Mouse (Mus musculus) spleen, postnatal 10 days (tissue): ENCODE measurements around the gene Btbd11.

Experiments used
- DNase-seq, 2 experiments: peaks; one replicate each; pipeline ENCODE4 v3.0.0; 2021 to 2022; ENCODE audit warnings: low spot score in 2 of 2

The Btbd11 gene

GRCm38 (mm10) chr10:85475642-85476345 lies 89.2 kb downstream of the Btbd11 start:
- no peak for DNase-seq

- no peak for DNase-seq
Observed at GRCm38 (mm10) chr10:85479959-85480625, 93.5 kb downstream of the Btbd11 start.

- no peak for DNase-seq
Observed at GRCm38 (mm10) chr10:85481106-85481505, 94.5 kb downstream of the Btbd11 start.

GRCm38 (mm10) chr10:85482064-85482473 lies 95.5 kb downstream of the Btbd11 start:
- no peak for DNase-seq

DNA sequence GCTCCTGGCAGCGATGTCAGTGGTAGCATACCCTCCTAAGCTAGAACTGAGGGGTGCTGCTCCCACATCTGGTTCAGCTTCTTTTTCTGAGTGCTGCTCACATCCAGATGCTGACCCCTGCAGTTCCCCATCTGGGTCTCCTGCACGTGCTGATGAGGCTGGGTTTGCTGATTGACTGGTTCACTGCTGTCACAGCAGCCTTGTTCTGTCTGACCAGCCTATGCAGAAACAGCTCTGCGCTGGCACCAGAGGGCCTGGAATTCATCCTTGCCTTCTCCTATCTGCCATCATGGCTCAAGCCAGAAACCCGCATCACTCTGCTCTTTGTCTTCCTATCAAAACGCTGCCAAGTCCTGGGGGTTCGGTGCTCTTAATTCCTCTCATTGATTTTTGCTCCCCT lies 95.9 kb downstream of the Btbd11 start:
- no peak for DNase-seq

- no peak for DNase-seq
Observed at GRCm38 (mm10) chr10:85486456-85486855, 99.8 kb downstream of the Btbd11 start.

DNA sequence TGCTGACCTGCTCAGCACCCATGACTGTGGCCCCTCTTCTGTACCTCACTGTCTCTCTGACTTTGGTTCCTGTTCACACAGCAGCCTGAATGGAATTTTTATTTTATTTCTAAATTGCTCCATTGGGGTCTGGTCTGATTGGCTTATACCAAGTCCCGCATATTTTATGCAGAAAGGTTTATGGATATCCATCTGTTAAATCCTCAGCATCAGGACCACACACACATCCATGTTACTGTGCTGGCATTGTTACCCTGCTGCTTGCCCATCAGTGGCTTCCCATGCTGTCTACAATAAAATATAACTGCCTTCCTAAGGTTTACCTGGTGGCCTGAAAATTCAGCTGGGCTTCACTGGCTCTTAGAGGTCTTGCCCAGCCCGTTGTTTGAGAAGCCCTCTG lies 106.0 kb downstream of the Btbd11 start:
- no peak for DNase-seq

- no peak for DNase-seq
Observed at GRCm38 (mm10) chr10:85496358-85496757, 109.7 kb downstream of the Btbd11 start.

DNA sequence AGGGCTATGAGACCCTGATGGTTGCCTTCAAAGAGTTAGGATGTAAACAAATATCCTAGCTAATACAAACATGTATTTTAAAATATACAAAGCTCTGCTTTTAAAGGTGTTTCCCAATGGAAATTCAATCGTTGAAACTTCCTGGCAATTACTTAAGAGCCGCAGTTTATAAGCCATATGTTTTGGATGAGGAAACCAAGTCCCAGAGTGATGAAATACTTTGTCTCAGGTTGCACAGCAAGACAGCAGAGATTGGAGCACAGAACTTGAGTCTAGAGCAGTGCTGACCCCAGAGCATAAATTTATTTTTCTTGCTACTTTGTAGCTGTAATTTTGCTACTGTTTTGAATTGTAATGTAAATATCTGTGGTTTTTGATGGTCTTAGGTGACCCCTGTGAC lies 110.4 kb downstream of the Btbd11 start:
- no peak for DNase-seq

DNA sequence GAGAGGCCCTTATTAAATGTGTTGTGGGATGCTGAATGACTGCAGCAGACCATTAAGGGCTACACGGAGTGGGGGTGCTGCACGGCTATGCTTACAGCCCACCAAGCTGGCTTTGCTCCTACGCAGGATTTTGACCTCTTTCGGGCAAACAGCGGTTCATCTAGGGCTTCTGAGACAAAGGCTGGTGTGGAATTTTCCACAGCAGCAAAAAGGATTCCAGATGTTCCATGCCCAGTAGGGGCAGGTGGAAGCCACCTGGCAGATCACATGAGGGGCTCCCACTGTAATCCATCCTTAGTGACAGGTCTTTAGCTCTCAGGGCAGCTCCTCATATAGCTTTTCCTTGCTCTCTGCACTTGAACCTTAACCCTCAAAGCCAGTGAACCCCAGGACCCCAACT lies 111.3 kb downstream of the Btbd11 start:
- DNase-seq: no peak

GRCm38 (mm10) chr10:85500573-85501155 lies 114.0 kb downstream of the Btbd11 start:
- DNase-seq: no peak

GRCm38 (mm10) chr10:85501966-85502566 lies 115.5 kb downstream of the Btbd11 start:
- no peak for DNase-seq

GRCm38 (mm10) chr10:85502656-85503055 lies 116.0 kb downstream of the Btbd11 start:
- no peak for DNase-seq

DNA sequence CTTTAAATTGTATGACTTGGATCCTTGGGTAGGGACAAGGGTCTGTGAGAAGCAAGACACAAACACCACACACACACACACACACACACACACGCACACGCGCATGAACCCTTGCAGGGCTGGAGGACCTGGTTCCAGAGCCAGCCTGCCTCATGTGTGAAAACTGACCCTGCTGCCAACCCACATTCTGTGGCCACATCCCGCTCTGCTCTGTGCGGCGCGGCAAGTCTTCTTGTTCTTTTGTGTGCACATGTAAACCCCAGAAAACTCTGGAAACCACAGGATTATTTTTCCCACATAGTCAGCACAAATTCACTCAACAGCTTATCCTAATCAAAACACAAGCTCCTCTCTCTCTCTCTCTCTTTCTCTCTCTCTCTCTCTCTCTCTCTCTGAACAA lies 116.8 kb downstream of the Btbd11 start:
- DNase-seq: no peak

- DNase-seq: no peak
Observed at GRCm38 (mm10) chr10:85507270-85508050, 120.8 kb downstream of the Btbd11 start.

DNA sequence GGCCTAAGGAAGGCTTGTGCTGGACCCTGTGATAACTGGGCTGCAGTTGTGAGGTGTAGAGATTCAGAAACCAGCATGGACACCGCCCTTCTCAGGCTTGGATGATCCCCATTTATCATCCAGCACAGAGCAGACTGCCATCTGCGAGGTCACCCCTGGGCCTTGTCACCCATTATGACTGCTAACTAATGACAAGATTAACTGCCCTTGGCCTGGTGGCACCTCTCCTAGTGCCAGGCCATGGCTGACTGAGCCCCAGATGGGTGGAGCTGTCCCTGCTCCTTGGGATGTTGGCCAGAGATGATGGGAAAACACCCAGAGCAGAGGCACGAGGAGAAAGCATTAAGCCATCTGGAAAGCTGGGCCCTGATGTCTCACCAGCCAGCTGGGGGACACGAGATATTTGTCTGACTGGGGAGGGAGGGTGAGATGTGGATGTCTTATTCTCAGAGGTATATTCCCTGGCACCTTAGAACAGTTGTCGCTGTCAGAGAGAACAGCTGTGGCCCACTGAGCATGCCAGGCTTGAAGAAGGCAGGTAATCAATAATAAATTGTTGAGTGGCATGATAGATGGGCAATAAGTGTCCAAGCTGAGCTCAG lies 121.7 kb downstream of the Btbd11 start:
- DNase-seq: no peak

GRCm38 (mm10) chr10:85509000-85509399 lies 122.4 kb downstream of the Btbd11 start:
- no peak for DNase-seq

DNA sequence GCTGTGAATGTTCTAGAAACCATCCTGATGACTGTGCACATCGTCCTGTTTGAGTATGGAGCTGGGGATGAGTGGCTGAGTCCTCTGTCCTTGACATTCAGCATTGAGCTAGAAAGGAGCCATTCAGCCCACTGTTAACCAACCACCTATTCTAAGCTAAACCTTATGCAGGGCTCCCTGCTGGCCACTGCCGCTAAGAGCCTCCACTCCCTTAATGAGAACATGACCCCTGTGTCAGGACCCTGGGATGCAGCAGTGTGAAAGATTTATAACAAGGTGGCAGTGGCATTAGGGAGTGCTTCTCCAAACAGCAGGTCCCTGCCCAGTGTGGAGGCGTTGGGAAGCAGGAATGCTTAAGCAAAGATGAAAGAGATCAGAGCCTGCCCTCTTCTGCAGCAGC lies 123.7 kb downstream of the Btbd11 start:
- DNase-seq: no peak

GRCm38 (mm10) chr10:85512808-85513207 lies 126.2 kb downstream of the Btbd11 start:
- DNase-seq: no peak

DNA sequence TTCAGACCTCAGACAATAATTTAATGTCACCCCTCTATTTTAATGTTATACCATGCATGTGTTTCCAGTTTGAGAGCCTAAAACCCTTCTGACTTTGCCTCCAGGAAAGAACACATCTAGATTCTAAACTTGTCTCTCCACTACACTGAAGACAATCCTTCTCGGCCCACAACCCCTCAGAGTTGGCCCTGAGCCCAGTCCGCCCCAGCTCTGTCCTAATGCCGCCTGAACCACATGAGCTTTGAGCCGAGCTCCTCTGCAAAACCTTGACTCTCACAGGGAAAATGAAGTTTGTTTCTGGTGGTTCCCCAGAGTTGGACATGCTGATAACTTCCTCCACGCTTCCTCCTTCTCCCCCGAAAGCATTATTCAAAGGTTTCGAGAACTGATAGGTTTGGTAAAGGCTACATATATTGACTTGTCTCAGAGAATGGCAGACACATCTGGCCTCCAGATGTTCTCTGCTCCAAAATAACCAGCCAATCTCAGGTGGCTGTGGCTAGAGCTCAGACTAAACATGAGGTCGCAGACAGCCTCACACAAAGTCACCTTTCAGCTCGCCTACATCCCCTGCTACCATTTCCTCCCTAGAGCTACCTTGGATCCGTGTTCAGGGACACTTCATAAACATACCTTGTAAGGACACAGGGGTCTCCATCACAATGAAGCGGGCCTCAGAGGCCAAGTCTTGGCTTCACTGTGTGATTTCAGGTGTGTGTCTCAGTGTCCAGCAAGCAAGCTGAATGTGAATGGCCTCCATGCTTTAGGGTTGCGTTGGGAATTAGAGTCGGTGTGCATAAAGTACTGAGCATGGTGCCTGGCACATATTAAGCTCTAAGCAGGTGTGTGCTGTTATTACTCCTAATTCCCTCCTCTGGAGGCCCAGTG lies 130.9 kb downstream of the Btbd11 start:
- no peak for DNase-seq

GRCm38 (mm10) chr10:85518111-85518409 lies 131.4 kb downstream of the Btbd11 start:
- DNase-seq: no peak
